Mouse (Mus musculus) kidney, adult 11 months (tissue): ENCODE results near the gene a.
"Not testable (repeated sequence)": the region's sequence is repeated elsewhere in the genome, so short reads cannot be mapped to it uniquely, and the experiment has no call there.

Experiments
- DNase-seq: peaks from one replicate; pipeline ENCODE4 v3.0.0; 2022

Gene a

GRCm38 (mm10) chr2:154863672-154864071 lies 72.5 kb downstream of the a start:
- DNase-seq = no peak

DNA sequence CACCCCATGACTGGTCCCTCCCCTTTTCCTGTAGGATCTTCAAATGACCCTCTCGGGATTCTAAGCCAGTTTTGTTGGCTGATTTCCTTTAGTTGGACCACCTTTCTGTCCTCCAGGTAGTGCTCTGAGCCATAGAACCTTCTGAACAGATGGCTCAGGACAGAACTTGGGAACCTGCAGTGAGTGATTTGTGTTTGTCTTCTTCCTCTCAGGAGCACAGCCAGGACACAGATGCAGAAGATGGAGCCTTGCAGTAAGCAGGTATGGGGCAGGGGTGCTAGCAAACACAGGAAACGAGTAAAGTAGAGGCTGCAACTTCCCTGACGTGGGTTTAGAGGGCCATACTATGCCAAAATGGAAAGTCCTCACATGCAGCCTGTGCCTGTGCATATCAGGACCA lies 74.5 kb downstream of the a start:
- DNase-seq = no peak

DNA sequence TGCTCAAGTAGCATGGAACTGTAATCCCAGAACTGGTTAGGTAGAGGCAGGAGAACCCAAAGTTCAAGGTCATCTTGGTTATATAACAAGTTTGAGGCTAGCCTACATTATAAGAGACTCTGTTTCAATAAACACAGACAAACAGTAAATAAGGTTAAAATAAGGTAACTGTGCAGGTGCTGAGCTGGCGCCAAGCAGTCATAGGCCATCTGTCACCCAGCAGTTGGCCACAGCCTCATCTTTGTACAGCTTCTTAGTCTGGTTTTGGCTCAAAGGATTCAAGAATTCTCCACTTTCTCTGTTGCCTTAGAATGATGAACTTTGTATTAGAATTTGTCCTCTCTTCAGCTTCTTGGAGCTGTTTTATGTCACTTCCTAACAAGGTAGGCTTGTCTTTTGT lies 76.9 kb downstream of the a start:
- no peak for DNase-seq

DNA sequence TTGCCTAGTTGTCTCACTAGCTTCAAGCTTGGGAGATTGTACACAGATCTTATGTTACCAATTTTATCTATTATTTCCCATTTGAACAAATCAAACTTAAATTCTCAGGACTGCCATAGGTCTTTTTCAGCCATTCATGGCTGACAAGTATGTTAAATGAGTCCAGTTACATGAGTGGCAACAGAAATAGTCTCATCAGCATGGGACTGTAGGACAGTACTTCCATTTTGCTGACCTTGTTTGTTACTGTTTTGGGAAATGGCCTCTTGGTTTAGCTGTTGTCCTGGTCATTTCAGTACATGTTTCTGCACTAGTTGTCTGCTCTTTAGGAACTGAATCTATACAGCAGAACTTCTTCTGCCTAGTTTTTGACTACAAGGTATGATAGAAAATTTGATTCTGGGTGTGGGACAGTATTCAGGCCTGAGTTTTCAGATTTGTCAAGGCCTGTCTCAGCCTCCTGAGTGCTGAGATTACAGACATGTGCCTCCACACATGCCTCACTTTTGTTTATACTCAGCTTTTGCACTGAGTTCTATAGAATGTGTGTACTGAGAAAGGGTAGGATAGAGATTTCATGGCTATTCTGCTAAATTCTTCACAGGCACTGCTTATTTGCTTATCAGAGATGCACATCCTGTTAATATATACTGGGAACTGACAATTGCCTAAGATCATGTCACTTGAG lies 78.9 kb downstream of the a start:
- DNase-seq = no peak

- no peak for DNase-seq
Observed at GRCm38 (mm10) chr2:154876621-154877020, 85.4 kb downstream of the a start.

DNA sequence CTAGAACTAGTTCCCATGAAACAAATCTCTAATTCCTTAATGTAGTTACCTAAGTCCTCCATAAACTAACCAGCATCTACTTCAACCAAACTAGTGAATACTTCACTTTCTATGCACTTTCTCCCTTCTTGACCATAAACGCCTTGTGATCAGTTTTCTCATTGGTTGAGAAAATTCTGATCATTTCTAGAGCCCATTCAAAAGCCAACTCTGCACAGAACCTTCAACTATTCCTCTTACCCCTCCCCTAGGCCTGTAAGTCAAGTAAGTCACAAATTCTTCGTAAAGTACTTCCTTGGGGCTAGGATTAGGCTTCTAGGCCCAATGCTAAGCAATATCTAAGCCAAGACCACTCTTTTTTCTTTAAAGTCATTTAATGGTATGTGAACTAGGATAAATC lies 100.4 kb downstream of the a start:
- no peak for DNase-seq

- DNase-seq = peak; percentile 97
Observed at GRCm38 (mm10) chr2:154892201-154893044, 101.2 kb downstream of the a start, which contains the start of gene Eif2s2. Gene Eif2s2, minus strand, starts transcription at chr2:154892935.

- DNase-seq = no peak
Observed at GRCm38 (mm10) chr2:154893045-154893385, 101.8 kb downstream of the a start.

DNA sequence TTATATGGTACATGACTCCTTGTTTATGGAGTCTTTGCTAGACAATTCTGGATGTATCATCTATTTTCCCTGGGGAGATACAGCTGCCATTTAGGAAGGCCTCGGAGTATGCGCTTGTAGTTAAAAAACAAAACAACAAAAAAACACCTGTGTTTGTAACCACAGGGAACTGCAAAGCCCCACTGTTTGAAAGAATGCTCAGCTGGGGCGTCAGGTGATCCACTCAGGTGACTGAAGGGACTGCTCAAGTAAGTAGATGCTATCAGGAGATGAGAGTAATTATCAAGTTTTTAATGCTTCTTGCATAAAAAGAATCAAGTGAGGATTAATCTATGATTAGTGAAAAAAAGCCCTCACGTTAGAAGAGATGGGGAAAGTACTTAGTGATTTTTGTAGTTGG lies 102.3 kb downstream of the a start:
- DNase-seq = no peak

DNA sequence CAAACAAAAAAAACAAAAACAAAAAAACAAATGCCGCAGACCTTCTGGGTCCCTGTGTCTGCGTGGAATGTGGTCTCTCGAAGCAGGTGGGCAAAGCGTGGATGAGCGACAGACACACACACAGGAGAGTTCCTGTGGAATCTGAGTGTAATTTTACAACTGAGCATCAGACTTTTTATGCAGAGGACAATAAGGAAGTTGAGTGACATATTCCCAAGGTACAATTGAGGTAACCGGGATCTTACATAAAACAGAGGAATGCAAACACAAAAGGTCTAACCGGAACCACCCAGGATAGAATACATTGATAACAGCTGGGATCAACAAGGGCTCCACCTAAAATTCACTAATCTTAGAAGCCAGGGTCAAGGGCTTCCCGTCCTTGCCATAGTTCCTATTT lies 107.8 kb downstream of the a start:
- not testable (repeated sequence) for DNase-seq

GRCm38 (mm10) chr2:154899412-154899811 lies 108.2 kb downstream of the a start:
- DNase-seq = not testable (repeated sequence)

DNA sequence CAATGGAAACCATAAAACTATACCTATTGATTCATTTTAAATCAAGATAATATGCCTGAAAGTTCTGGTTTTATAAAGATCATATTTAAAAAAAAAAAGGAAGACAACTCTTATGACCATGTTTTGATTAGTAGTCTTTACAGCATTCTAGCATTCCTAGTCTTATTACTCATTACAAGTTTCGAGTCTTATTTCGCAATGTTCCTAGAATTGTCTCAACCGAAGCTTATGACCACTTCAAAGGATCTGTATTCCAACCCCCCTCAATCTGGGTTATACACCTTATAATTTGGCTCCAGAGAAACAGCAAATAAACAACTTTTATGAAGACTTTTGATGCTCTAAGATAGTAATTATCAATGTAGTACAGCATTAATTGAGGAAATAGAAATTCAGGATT lies 110.9 kb downstream of the a start:
- DNase-seq = no peak

DNA sequence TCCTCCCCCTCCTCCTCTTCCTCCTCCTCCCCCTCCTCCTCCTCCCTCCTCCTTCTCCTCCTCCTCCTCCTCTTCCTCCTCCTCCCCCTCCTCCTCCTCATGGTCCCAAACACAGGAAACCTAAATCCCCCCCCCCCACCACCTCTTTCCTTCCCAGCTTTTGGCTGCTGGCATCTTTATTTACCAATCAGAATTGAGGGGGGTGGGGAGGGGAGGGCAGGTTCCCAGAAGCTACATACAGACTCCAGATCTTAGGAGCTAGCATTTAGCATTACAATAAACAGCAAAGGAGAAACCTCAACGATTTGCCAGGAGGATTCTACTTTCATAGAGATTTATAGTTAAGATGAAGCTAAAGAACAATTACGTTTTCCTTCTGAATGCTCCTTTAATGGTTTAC lies 114.6 kb downstream of the a start:
- no peak for DNase-seq

DNA sequence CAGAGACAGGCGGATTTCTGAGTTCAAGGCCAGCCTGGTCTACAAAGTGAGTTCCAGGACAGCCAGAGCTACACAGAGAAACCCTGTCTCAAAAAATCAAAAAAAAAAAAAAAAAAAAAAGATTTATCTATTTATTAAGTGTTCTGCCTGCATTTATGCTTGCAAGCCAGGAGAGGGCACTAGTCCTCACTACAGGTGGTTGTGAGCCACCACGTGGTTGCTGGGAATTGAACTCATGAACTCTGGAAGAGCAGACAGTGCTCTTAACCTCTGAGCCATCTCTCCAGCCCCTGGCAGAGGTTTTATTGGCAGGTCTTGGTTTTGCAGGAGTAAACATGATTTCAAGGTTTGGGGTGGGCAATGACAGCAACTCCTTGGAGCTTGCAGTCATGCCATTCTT lies 117.0 kb downstream of the a start:
- DNase-seq = not testable (repeated sequence)

- DNase-seq = no peak
Observed at GRCm38 (mm10) chr2:154909789-154910188, 118.6 kb downstream of the a start.

- DNase-seq = no peak
Observed at GRCm38 (mm10) chr2:154915922-154916541, 124.8 kb downstream of the a start.

DNA sequence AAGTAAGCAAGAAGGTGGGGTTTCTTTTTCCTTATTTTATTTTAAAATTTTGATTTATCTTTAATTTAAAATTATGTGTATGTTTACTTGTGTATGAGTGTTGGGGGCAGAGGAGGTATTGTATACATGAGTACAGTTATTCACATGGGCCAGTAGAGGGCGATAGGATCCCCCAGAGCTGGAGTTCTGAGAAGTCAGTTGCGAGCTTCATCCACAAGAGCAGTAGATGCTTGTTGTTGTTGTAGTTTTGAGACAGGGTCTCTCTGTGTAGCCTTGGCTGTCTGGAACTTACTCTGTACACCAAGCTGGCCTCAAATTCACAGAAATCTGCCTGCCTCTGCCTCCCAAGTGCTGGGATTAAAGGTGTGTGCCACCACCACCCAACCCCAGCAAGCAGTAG lies 125.3 kb downstream of the a start:
- DNase-seq = no peak

DNA sequence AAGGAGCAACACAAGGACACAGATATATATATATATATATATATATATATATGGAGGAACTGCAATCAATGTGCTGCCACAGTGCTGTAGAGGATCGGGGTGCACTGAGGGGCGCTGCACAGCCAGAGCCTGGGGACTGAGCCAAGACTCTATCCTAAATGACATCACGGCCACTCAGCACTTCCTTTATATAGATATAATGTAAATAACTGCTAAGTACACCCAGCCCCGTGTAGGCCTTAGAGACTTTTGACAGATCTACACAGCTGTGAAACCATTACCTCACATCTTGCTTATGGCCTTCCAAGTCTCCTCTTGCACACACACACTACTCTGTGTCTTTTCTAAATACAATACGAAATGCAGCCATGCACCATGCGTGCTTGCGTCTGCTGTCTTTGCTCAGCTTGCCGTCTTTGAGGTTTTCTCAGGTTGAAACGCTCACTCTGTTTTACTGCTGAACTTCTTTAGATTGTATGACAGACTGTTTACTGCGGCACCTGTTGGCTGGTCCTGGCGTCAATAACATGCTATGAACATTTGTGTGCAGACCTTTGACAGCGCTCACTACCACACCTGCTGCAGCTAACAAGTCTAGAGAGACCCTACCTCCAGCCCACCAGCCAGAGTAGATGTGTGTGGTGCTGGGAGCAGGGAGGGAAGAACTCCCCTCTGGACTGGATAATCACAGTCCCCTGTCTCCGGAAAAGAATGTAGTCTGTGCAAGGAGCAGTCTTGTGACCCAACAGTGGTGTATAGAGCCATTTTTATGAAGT lies 126.9 kb downstream of the a start:
- DNase-seq = no peak

DNA sequence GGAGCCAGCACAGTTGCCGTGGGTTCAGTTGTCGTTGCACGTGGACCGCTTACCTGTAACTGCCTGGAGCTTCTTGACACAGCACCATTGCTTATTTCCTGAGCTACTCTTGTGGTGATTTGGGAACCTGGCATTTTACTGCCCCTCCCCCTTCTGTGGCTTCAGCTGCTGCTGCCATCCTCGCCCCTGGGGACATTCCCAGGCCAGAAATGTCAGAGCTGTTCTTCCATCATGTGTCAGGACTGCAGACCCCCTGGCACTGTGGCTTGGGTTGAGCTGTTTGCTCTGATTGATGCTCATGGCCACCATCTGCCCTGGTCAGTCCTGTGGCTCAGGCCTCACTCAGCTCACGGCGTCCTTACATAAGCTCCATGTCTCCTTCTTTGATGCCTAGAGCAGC lies 129.7 kb downstream of the a start:
- DNase-seq = no peak

DNA sequence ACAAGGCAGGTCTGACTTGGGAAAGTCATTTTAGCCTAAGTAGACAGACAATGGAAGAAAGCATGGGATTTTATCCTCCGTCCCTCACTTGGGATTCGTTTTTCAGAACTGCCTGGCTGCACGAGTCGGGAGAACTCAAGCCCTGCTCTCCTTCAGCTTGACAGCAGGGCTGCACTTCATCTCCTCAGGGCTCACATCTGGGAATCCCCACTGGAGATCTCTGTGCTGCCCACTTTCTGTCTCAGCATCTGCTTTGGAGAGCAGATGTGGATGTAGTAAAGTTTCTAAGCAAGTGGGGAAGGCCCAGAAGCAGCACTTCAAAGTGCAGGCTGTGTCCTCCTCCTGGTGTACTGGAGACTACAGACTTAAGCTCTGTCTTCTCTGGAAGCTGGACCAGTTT lies 130.9 kb downstream of the a start:
- DNase-seq = not testable (repeated sequence)

GRCm38 (mm10) chr2:154925411-154926031 lies 134.3 kb downstream of the a start:
- DNase-seq = no peak

- DNase-seq = no peak
Observed at GRCm38 (mm10) chr2:154926843-154927242, 135.6 kb downstream of the a start.

DNA sequence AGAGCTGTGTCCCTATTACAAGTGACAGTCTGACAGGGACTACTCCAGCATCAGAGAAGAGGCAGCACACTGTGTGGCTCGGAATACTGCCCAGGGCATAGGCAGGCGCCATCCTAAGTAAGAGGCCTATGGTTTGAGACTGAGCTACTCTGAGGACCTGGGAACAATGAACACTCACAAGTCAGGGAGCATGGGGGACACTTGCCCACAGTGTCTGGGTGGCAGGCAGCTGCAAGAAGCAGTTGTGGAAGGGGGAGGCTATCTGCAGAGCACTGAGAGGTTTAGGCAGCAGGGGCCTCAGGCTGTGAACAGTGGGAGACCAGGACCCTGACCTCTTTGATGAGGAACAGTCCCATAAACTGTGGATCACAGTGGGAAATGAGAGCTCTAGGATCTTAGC lies 137.1 kb downstream of the a start:
- no peak for DNase-seq
